Mouse (Mus musculus): ENCODE results near the gene Med12l. TPM values are rescaled to one million over a fixed set of nuclear protein-coding genes. Genes with fewer than 3 reads are reported as not detected.

Gene Med12l
- 3.0 and 3.1 TPM in 2 replicates for polyA plus RNA-seq (2015; fragmentation: Nextera tagmentation; extraction: Ambion mirVana)

DNA sequence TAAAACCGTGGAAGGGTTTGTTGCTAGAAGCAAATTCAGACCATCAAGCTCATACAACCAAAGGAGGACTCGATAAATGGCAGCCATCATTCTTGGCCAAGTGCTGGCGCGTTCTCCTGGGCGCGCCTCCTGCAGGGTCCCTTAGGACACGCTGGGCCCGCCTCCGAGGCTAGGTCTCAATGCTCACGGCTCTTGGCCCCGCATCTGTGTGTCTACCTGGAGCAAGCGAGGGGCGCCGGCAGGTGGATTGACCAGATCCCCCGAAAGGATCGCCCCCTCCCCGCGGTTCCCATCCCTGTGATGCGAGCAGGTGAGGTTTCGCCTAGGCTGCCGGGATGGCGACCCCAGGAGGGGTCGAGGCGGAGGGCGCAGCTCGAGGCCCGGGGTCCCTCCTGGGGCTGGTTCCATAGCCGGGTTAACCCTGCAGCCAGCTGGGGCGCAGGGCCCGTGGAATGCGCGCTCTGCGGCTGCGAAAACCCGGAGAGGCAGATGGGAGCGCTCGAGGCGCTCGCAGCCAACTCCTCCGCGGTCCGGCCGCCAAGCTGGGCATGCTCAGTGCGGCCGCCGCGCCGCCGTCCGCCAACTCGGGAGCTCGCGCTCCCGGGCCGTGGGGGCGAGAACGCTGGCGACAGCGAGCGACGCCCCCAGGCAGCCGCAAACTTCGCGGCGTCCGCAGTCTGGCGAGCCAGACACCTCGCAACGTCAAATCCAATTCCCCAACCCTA, at the start of gene Med12l:
TSS of gene Med12l (plus strand) at position 555 of the 725 bp plus-strand sequence.
- H3K9me3 ChIP-seq (replicated peaks): no peaks in the 10 kb centered on the region
- WGBS: under 1% methylated on average over 67 of the region's 69 CpGs
- H3K36me3 ChIP-seq: no peaks in the 10 kb centered on the region
- H3K4me3 ChIP-seq (replicated peaks): peak within 1 kb of the TSS; percentile 81
- peak within 1 kb of the TSS; percentile 93 for H3K27ac ChIP-seq (replicated peaks)
- peak within 1 kb of the TSS; percentile 99 for H3K4me2 ChIP-seq (replicated peaks)
- ATAC-seq (ENCODE audit: insufficient number of reproducible peaks, low FRiP score, low TSS enrichment, low read depth): peak; percentile 66
- peaks cover 11% of the 10 kb centered on the region; the same call in 1 of the 2 replicates for H3K27me3 ChIP-seq
- H3K9ac ChIP-seq: peak within 1 kb of the TSS; percentile 54
- peaks cover 8% of the 10 kb centered on the region for H3K4me1 ChIP-seq

DNA sequence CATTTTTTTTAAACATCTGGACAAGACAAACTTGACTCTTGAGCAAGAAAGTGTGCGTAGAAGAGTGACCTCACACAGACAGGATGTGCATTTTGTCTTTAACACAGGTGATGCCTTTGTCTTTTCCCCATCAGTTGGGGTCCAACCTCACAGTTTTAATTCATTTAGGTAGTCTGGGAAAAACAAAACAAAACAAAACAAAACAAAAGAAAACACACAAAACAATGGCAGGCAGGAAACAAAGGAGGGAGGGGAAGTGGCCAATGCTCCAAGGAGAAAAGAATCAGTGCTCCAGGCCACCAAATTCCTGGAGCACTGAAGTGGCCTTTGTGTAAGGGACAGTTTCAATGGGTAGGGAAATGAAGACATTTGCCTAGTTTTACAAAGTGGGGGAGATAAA, 44.5 kb upstream of the Med12l start:
- Histone ChIP-seq H3K27ac (replicated peaks) (no peak overlapping the region), H3K4me1 (no peaks in the 10 kb centered on the region), H3K9me3 (replicated peaks) (no peaks in the 10 kb centered on the region), H3K9ac (no peak overlapping the region), H3K4me3 (replicated peaks) (no peak overlapping the region), H3K36me3 (no peaks in the 10 kb centered on the region), H3K4me2 (replicated peaks) (no peak overlapping the region), H3K27me3 (no peaks in the 10 kb centered on the region)
- ATAC-seq (ENCODE audit: insufficient number of reproducible peaks, low FRiP score, low TSS enrichment, low read depth): no peak
- WGBS: 91% methylated on average over 1 of the region's 1 CpGs

DNA sequence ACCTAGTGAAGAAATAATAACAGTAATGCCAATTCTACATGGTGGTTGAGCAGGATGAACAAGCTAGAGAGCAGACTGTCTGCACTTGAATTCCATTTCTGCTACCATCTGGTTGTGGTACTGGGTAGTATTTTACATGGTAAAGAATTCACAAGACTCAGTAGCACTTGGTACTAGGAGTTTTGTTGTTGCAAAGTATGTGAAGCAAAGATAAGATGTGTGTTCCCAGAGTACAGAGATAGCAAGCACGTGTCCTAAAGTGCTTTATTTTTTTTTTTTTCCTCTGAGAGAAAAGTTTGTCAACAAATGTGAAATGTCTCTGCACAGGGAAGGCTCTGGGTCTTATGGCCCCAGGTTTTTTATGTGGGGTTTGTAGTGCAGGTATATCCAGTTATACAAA, 28.2 kb upstream of the Med12l start:
- Histone ChIP-seq H3K4me2 (replicated peaks) (no peak overlapping the region), H3K4me1 (no peaks in the 10 kb centered on the region), H3K9ac (no peak overlapping the region), H3K27me3 (no peaks in the 10 kb centered on the region), H3K27ac (replicated peaks) (no peak overlapping the region), H3K36me3 (no peaks in the 10 kb centered on the region), H3K9me3 (replicated peaks) (no peaks in the 10 kb centered on the region), H3K4me3 (replicated peaks) (no peak overlapping the region)
- ATAC-seq (ENCODE audit: insufficient number of reproducible peaks, low FRiP score, low TSS enrichment, low read depth): no peak
- 75% methylated on average over 1 of the region's 1 CpGs for WGBS

DNA sequence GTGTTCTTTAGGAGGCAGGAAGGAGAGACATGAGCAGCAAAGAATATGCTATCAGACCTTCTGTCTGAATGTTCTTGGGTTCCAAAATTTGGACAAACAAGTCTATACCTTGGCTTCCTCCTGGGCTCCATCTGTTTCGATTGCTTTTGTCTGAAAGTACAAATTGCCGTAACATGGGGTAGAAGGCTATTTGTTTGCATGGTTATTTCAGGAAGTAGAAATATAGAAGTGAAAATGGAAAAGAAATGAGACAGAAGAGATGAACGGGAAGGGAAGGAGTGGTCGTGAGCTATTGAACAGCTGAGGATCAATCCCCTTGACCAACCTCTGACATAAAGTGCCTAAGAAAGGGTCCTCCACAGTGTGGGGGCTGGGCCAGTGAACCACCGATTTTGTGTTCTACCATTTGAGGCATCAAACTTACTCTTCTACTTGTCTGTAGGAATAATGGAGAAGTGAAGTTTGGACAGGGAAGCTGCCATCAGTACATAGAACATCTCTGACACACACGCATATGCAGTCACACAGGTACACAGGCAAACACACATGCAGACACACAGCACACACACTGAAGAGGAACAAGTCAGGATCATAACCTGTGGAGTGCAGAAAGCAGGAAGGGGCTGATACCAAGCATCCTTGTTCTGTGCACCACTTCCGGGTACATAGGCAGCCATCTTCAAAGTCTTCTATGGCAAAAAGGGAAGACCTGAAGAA, 27.6 kb upstream of the Med12l start:
- Histone ChIP-seq H3K36me3 (no peaks in the 10 kb centered on the region), H3K4me3 (replicated peaks) (no peak overlapping the region), H3K27ac (replicated peaks) (no peak overlapping the region), H3K27me3 (no peaks in the 10 kb centered on the region), H3K4me2 (replicated peaks) (no peak overlapping the region), H3K9ac (no peak overlapping the region), H3K9me3 (replicated peaks) (no peaks in the 10 kb centered on the region), H3K4me1 (peaks cover 2% of the 10 kb centered on the region; the same call in 1 of the 2 replicates)
- 85% methylated on average over 7 of the region's 7 CpGs for WGBS
- ATAC-seq (ENCODE audit: insufficient number of reproducible peaks, low FRiP score, low TSS enrichment, low read depth): no peak

DNA sequence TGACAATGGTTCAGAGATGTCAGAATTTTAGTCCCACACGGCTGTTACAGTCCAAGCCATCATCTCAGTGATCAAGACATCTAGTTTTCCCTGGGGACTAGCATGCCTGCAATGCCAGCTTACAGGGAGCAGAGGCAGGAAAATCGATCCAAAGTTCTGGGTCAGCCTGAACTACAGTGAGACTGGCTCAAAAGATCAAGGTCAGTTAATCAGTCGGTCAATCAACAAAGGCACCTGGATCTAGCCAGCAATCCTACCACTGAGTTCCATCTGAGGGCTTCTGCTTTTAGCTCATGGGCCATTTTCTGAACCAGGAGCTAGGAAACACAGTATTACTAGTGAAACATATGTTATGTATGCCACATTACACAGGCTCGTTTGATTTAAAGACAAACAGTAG, 25.0 kb upstream of the Med12l start:
- WGBS: 53% methylated on average over 4 of the region's 4 CpGs
- Histone ChIP-seq H3K27ac (replicated peaks) (no peak overlapping the region), H3K27me3 (no peaks in the 10 kb centered on the region), H3K9ac (no peak overlapping the region), H3K4me1 (peaks cover 4% of the 10 kb centered on the region; the same call in 1 of the 2 replicates), H3K36me3 (no peaks in the 10 kb centered on the region), H3K4me2 (replicated peaks) (no peak overlapping the region), H3K9me3 (replicated peaks) (no peaks in the 10 kb centered on the region), H3K4me3 (replicated peaks) (no peak overlapping the region)
- ATAC-seq (ENCODE audit: insufficient number of reproducible peaks, low FRiP score, low TSS enrichment, low read depth): no peak

DNA sequence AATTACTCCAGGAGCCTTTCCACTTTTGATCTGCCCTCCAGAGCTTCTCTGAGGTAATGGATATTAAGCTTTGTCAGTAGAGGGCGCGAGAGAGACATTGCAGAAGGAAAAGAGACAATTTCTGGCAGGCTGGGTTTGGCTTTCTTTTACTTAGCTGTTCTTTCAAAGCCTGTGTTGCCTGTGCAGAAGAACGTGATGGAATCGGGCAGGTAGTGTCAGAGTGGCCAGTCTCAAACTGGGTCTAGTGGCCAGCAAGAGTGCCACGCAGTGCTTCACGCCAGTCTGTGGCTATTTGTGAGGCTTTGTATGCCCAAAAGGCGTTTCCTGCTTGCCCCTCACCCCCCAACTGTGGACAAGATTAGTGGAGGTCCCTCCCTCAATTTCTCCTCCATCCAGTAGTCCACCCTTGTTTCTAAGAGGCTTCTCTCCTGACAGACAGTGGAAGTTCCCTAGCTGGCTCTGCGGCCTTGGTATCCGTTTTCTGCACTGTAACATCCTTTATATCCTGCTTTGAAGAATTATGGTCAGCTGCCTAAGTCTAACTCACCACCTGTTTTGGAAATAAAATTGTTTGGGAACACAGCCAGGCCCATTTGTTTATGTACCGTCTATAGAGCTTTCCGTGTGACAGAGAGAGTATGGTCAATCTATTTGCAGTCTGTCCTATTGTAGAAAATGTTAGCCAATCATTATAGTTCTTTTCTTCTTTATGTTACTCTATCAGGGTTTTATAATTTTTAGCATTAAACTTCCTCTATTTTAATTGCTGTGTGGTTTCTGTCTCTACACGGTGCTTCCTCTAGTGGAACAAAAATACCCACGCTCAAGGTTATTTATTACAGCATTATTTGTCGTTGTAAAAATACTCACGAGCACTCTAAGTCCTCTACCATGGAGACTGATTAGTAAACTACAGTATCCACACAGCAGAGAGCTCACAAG, 22.5 kb upstream of the Med12l start:
- H3K36me3 ChIP-seq: no peaks in the 10 kb centered on the region
- no peak overlapping the region for H3K4me3 ChIP-seq (replicated peaks)
- H3K27ac ChIP-seq (replicated peaks): no peak overlapping the region
- H3K4me2 ChIP-seq (replicated peaks): peak overlapping the region; percentile 41; the same call in 1 of the 2 replicates
- no peak for ATAC-seq (ENCODE audit: insufficient number of reproducible peaks, low FRiP score, low TSS enrichment, low read depth)
- peaks cover 4% of the 10 kb centered on the region; the same call in 1 of the 2 replicates for H3K4me1 ChIP-seq
- H3K9ac ChIP-seq: no peak overlapping the region
- no peaks in the 10 kb centered on the region for H3K9me3 ChIP-seq (replicated peaks)
- 44% methylated on average over 15 of the region's 15 CpGs for WGBS
- no peaks in the 10 kb centered on the region for H3K27me3 ChIP-seq

DNA sequence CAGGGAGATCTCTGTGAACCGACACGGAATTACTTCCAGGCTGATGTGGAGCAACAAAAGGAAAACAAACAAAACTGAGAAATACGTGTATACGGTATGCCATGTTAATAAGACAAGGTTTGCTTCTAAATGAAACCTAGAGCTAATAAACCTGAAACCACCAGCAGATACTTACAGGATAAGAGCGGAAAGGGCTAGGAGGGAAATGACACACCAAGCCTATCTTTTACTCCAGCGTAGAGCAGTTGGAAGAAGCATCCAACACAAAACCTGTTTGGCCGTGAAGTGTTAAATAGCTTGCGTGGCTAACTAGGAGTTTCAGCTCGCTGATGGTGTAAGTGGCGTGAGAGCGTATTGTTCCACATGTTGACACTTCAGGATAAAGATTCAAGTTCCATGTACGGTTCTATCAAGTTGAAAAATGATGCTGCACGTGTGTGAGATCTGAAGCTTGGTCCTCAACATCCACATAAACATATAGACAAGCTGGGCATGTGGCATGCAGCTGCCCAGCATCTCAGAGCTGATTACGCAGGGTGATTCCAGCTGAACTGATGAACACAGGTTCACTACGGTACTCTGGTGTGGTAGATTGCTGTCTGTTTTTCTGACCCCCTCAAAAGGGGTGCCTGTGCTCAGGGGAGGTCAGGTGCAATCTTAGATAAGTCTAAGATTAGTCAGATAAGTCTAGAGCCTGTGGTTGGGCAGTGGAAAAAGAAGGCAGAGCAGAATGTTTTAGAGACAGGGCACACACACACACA, 21.6 kb upstream of the Med12l start:
- WGBS: 71% methylated on average over 15 of the region's 15 CpGs
- H3K27ac ChIP-seq (replicated peaks): no peak overlapping the region
- H3K4me1 ChIP-seq: peaks cover 4% of the 10 kb centered on the region; the same call in 1 of the 2 replicates
- H3K36me3 ChIP-seq: no peaks in the 10 kb centered on the region
- no peak overlapping the region for H3K9ac ChIP-seq
- no peak overlapping the region for H3K4me2 ChIP-seq (replicated peaks)
- no peaks in the 10 kb centered on the region for H3K27me3 ChIP-seq
- H3K9me3 ChIP-seq (replicated peaks): no peaks in the 10 kb centered on the region
- ATAC-seq (ENCODE audit: insufficient number of reproducible peaks, low FRiP score, low TSS enrichment, low read depth): no peak
- no peak overlapping the region for H3K4me3 ChIP-seq (replicated peaks)

DNA sequence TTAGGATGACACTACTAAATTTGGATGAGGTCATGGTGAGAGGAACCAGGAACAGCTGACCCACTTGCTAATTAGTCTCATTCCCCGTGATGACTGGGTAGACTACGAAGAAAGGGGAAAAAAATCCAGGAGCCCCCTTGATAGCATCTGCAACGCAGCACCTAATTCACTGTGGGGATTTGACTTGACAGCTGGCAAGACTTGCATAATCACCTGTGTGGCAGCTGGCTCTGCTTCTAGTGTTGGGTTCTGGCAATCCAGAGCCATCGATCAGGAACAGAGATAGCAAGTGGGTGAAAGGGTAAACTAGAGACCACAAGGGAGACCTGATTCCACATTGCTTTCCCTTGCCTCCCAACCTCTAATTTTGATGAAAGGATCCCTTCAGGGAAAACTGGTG, 19.8 kb upstream of the Med12l start:
- peak; percentile 64 for ATAC-seq (ENCODE audit: insufficient number of reproducible peaks, low FRiP score, low TSS enrichment, low read depth)
- 38% methylated on average over 4 of the region's 4 CpGs for WGBS

DNA sequence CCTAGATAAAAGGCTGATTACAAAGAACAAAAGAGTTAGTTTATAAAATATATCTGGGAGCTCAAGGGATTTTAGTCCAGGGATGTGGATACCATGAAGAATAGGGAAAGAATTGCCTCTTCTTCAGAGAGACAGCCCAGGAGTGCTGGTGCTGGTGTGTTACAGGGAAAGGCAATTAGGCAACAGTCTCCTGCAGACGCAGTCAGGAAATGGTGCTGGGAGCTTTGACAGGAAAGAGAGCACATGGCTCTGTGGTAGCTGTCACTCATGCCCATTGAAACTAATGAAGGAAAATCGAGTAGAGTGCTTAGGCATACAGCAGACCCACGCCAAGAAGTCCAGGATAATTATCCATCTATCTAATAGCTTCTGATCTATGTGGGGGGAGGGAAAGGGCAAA, 16.3 kb upstream of the Med12l start:
- Histone ChIP-seq H3K4me1 (no peaks in the 10 kb centered on the region), H3K4me3 (replicated peaks) (no peak overlapping the region), H3K4me2 (replicated peaks) (no peak overlapping the region), H3K27ac (replicated peaks) (no peak overlapping the region), H3K9ac (no peak overlapping the region), H3K36me3 (no peaks in the 10 kb centered on the region), H3K27me3 (no peaks in the 10 kb centered on the region), H3K9me3 (replicated peaks) (no peaks in the 10 kb centered on the region)
- no peak for ATAC-seq (ENCODE audit: insufficient number of reproducible peaks, low FRiP score, low TSS enrichment, low read depth)
- 25% methylated on average over 3 of the region's 3 CpGs for WGBS

More for the DNA sequence above, 19.8 kb upstream of the Med12l start:
- H3K4me3 ChIP-seq (replicated peaks): no peak overlapping the region
- H3K4me2 ChIP-seq (replicated peaks): no peak overlapping the region
- peaks cover 4% of the 10 kb centered on the region; the same call in 1 of the 2 replicates for H3K4me1 ChIP-seq
- H3K36me3 ChIP-seq: no peaks in the 10 kb centered on the region
- H3K9ac ChIP-seq: no peak overlapping the region
- no peaks in the 10 kb centered on the region for H3K27me3 ChIP-seq
- no peak overlapping the region for H3K27ac ChIP-seq (replicated peaks)
- no peaks in the 10 kb centered on the region for H3K9me3 ChIP-seq (replicated peaks)

DNA sequence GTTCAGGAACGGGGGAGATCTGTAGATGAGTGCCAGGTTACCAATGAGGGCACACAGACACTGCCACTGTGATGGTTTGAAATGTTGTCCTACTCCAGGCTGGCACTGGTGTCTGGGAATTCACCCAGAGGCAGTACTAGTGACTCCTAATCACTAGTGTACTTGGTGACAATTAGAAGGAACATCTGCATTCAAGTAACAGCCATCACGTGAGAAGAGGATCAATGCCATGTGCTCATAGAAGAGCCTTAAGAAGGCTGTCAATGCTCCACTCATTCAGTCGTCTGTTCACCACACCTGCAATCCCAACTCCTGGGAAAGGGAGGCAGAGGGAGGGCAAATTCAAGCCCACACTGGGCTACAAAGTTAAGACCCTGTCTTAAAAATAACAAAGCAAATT, 15.1 kb upstream of the Med12l start:
- 28% methylated on average over 3 of the region's 3 CpGs for WGBS
- no peak for ATAC-seq (ENCODE audit: insufficient number of reproducible peaks, low FRiP score, low TSS enrichment, low read depth)
- no peak overlapping the region for H3K27ac ChIP-seq (replicated peaks)

More for the DNA sequence above, 15.1 kb upstream of the Med12l start:
- Histone ChIP-seq H3K4me3 (replicated peaks) (no peak overlapping the region), H3K4me2 (replicated peaks) (no peak overlapping the region), H3K4me1 (no peaks in the 10 kb centered on the region), H3K9ac (no peak overlapping the region), H3K36me3 (no peaks in the 10 kb centered on the region), H3K9me3 (replicated peaks) (no peaks in the 10 kb centered on the region), H3K27me3 (no peaks in the 10 kb centered on the region)
